Mouse (Mus musculus) midbrain, embryonic 11.5 days (tissue): ENCODE measurements around the gene Trio. TPM values are rescaled to one million over a fixed set of nuclear protein-coding genes. Genes with fewer than 3 reads are reported as not detected.

ENCODE experiments used
- ATAC-seq: fragments of 200-750 bp; cut with Nextera tagmentation; 2 replicates; pipeline ENCODE4 v1.8.0; 2017; ENCODE audit warnings: moderate TSS enrichment, moderate library complexity; ENCODE audit not compliant: low FRiP score
- DNase-seq: peaks from one replicate; pipeline ENCODE4 v3.0.0; 2015; ENCODE audit warnings: low spot score; ENCODE audit errors: missing footprints
- H3K27ac ChIP-seq: fragments of 300-500 bp; sonication (generic); 2 replicates; pipeline ENCODE4 v1.5.1; 2014; ENCODE audit warnings: low read depth, low read length
- H3K27me3 ChIP-seq: fragments of 300-500 bp; sonication (generic); 2 replicates; pipeline ENCODE4 v1.6.1; 2014; ENCODE audit warnings: mild to moderate bottlenecking, low read length, moderate library complexity, mixed read lengths; ENCODE audit not compliant: control insufficient read depth, insufficient read depth
- H3K36me3 ChIP-seq: fragments of 300-500 bp; sonication (generic); 2 replicates; pipeline ENCODE4 v1.6.1; 2014; ENCODE audit warnings: mild to moderate bottlenecking, low read length, moderate library complexity, mixed read lengths; ENCODE audit not compliant: control insufficient read depth, insufficient read depth
- H3K4me1 ChIP-seq: fragments of 300-500 bp; sonication (generic); 2 replicates; pipeline ENCODE4 v1.6.1; 2014; ENCODE audit warnings: low read length; ENCODE audit not compliant: control insufficient read depth, insufficient read depth
- H3K4me2 ChIP-seq: fragments of 300-500 bp; sonication (generic); 2 replicates; pipeline ENCODE4 v1.6.1; 2014; ENCODE audit warnings: mild to moderate bottlenecking, moderate library complexity
- H3K4me3 ChIP-seq: fragments of 300-500 bp; sonication (generic); 2 replicates; pipeline ENCODE4 v1.5.1; 2014; ENCODE audit warnings: low read depth, low read length
- H3K9ac ChIP-seq: fragments of 300-500 bp; sonication (generic); 2 replicates; pipeline ENCODE4 v1.6.1; 2014; ENCODE audit warnings: low read length
- H3K9me3 ChIP-seq: fragments of 300-500 bp; sonication (generic); 2 replicates; pipeline ENCODE4 v1.6.1; 2016; ENCODE audit warnings: low read length; ENCODE audit not compliant: control insufficient read depth
- WGBS: fragments of 180-500 bp; shearing (Covaris S2); extraction: QIAGEN DNeasy Blood & Tissue Kit; methylation state at CpG from one replicate; pipeline ENCODE4 v1.1.7; 2014; 5-methylcytosine and 5-hydroxymethylcytosine counted together
- polyA plus RNA-seq: library from polyadenylated mRNA; unstranded; fragments of >200 nt; fragmentation: Nextera tagmentation; extraction: Ambion mirVana; gene quantifications from 2 replicates; pipeline ENCODE4 v1.2.1, GENCODE M21; 2014

Gene Trio
- polyA plus RNA-seq, 1 experiment from 2014 or later: 32.5 TPM

- WGBS: 99% methylated on average over 4 of the region's 4 CpGs
- ATAC-seq (no peak), DNase-seq (no peak)
- no peak overlapping the region for H3K9ac ChIP-seq
- no peaks in the 10 kb centered on the region for H3K9me3 ChIP-seq
- H3K36me3 ChIP-seq: peaks cover 3% of the 10 kb centered on the region; the same call in 1 of the 2 replicates
- H3K4me2 ChIP-seq: no peak overlapping the region
- H3K4me3 ChIP-seq: no peak overlapping the region
- no peak overlapping the region for H3K27ac ChIP-seq
- no peaks in the 10 kb centered on the region for H3K4me1 ChIP-seq
- no peaks in the 10 kb centered on the region for H3K27me3 ChIP-seq
Observed at GRCm38 (mm10) chr15:27869001-27869400, 156.6 kb downstream of the Trio start.

DNA sequence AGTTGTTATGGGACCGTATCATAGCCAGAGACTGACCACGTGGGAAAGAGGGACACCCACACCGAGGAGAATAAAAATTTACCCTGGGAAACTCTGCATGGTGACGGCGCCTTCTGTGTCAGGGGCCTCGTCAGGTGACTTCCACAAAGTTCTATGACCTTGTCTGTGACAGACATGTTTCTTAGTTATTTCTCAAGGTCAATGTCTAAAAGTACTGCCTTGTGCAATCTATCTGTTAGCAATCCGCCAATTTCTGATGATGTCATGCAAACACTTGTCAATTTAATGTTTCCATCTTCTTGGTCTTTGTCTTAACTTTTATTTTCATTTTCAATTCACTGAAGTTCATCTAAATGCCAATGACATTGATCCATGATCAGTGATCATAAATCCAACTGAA is 157.8 kb downstream of the Trio start:
- no peak overlapping the region for H3K4me3 ChIP-seq
- peaks cover 3% of the 10 kb centered on the region; the same call in 1 of the 2 replicates for H3K36me3 ChIP-seq
- no peak for ATAC-seq
- H3K27me3 ChIP-seq: no peaks in the 10 kb centered on the region
- no peaks in the 10 kb centered on the region for H3K9me3 ChIP-seq
- no peak overlapping the region for H3K27ac ChIP-seq
- no peaks in the 10 kb centered on the region for H3K4me1 ChIP-seq
- WGBS: 94% methylated on average over 7 of the region's 7 CpGs
- H3K4me2 ChIP-seq: no peak overlapping the region
- DNase-seq: no peak
- H3K9ac ChIP-seq: no peak overlapping the region

- H3K27ac ChIP-seq: no peak overlapping the region
- no peak overlapping the region for H3K4me2 ChIP-seq
- no peak for DNase-seq
- ATAC-seq: no peak
- no peaks in the 10 kb centered on the region for H3K9me3 ChIP-seq
- no peaks in the 10 kb centered on the region for H3K4me1 ChIP-seq
- WGBS: 81% methylated on average over 4 of the region's 4 CpGs
- H3K36me3 ChIP-seq: peaks cover 3% of the 10 kb centered on the region; the same call in 1 of the 2 replicates
- H3K9ac ChIP-seq: no peak overlapping the region
- H3K4me3 ChIP-seq: no peak overlapping the region
- no peaks in the 10 kb centered on the region for H3K27me3 ChIP-seq
Observed at GRCm38 (mm10) chr15:27866471-27866870, 159.2 kb downstream of the Trio start.

DNA sequence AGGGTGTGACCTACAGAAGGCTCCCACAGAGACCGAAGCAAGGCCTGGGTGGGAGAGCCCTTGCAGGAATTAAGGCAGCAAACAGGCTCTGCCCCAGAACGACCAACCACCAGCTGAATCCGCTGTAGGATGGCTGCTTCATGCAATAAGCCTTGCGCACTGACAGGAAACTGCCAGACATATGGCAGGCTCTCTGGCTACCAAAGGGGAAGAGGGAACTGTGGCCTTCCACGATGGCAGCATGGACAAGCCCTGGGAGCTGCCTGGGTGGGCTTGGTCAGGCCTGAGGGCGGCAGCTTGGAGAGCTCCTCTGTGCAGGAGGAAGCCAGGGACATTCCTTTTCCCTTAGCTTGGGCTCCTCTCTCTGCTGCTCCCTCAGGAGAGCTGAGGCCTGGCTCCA is 159.6 kb downstream of the Trio start:
- Histone ChIP-seq H3K4me1 (no peaks in the 10 kb centered on the region), H3K27ac (no peak overlapping the region), H3K9me3 (no peaks in the 10 kb centered on the region), H3K9ac (no peak overlapping the region), H3K36me3 (peaks cover 3% of the 10 kb centered on the region; the same call in 1 of the 2 replicates), H3K27me3 (no peaks in the 10 kb centered on the region), H3K4me3 (no peak overlapping the region), H3K4me2 (no peak overlapping the region)
- 88% methylated on average over 6 of the region's 6 CpGs for WGBS
- DNase-seq: no peak
- no peak for ATAC-seq

GRCm38 (mm10) chr15:27864397-27864796 is 161.3 kb downstream of the Trio start:
- H3K4me3 ChIP-seq: no peak overlapping the region
- DNase-seq (no peak), ATAC-seq (no peak)
- H3K4me2 ChIP-seq: no peak overlapping the region
- H3K9ac ChIP-seq: no peak overlapping the region
- H3K36me3 ChIP-seq: no peaks in the 10 kb centered on the region
- H3K27me3 ChIP-seq: no peaks in the 10 kb centered on the region
- no peaks in the 10 kb centered on the region for H3K9me3 ChIP-seq
- 92% methylated on average over 6 of the region's 6 CpGs for WGBS
- H3K27ac ChIP-seq: no peak overlapping the region
- H3K4me1 ChIP-seq: no peaks in the 10 kb centered on the region

GRCm38 (mm10) chr15:27862949-27863348 is 162.7 kb downstream of the Trio start:
- ATAC-seq: no peak
- Histone ChIP-seq H3K9ac (no peak overlapping the region), H3K4me3 (no peak overlapping the region), H3K4me2 (no peak overlapping the region), H3K27me3 (no peaks in the 10 kb centered on the region), H3K9me3 (no peaks in the 10 kb centered on the region), H3K27ac (no peak overlapping the region), H3K36me3 (no peaks in the 10 kb centered on the region), H3K4me1 (no peaks in the 10 kb centered on the region)
- 91% methylated on average over 11 of the region's 11 CpGs for WGBS
- no peak for DNase-seq

GRCm38 (mm10) chr15:27860439-27860838 is 165.2 kb downstream of the Trio start:
- Histone ChIP-seq H3K4me3 (no peak overlapping the region), H3K9me3 (no peaks in the 10 kb centered on the region), H3K9ac (no peak overlapping the region), H3K27ac (no peak overlapping the region), H3K4me2 (no peak overlapping the region), H3K27me3 (no peaks in the 10 kb centered on the region), H3K36me3 (no peaks in the 10 kb centered on the region), H3K4me1 (no peaks in the 10 kb centered on the region)
- 95% methylated on average over 14 of the region's 14 CpGs for WGBS
- DNase-seq: no peak
- no peak for ATAC-seq

DNA sequence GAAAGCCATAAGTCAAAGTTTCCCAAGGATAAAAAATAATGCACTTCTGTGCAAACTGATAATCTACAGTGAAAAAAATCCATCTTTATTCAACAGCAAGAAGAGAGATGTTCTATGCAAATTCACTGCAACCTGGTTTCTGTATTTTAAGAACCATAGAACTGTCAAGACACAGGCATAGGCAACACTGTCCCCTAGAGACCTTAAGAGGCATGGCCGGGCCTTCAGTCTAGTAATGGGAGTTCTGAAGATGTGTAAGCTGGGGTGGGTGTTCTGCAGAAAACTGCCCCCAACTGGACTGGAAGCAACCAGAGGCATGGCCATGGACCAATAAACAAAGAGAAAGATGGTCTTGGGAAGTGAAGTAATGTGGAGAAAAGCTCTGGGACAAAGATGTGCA is 166.1 kb downstream of the Trio start:
- DNase-seq (no peak), ATAC-seq (no peak)
- H3K27me3 ChIP-seq: no peaks in the 10 kb centered on the region
- no peaks in the 10 kb centered on the region for H3K4me1 ChIP-seq
- H3K9me3 ChIP-seq: no peaks in the 10 kb centered on the region
- peaks cover 2% of the 10 kb centered on the region for H3K36me3 ChIP-seq
- WGBS: 92% methylated on average over 1 of the region's 1 CpGs
- no peak overlapping the region for H3K27ac ChIP-seq
- no peak overlapping the region for H3K4me2 ChIP-seq
- no peak overlapping the region for H3K9ac ChIP-seq
- H3K4me3 ChIP-seq: no peak overlapping the region

- H3K9ac ChIP-seq: no peak overlapping the region
- DNase-seq (no peak), ATAC-seq (no peak)
- H3K27ac ChIP-seq: no peak overlapping the region
- H3K27me3 ChIP-seq: no peaks in the 10 kb centered on the region
- H3K4me1 ChIP-seq: no peaks in the 10 kb centered on the region
- H3K9me3 ChIP-seq: no peaks in the 10 kb centered on the region
- no peak overlapping the region for H3K4me3 ChIP-seq
- WGBS: 85% methylated on average over 6 of the region's 6 CpGs
- H3K4me2 ChIP-seq: no peak overlapping the region
- H3K36me3 ChIP-seq: peaks cover 5% of the 10 kb centered on the region
Observed at GRCm38 (mm10) chr15:27859115-27859514, 166.5 kb downstream of the Trio start.
